Mouse (Mus musculus): ENCODE data around the gene Fam13a. TPM values are rescaled to one million over a fixed set of nuclear protein-coding genes. Genes with fewer than 3 reads are reported as not detected.

The Fam13a gene
- polyA plus RNA-seq (2011; ENCODE audit: insufficient read length, low read depth, missing spikeins) = 0.86 and 1.7 TPM in 2 replicates

DNA sequence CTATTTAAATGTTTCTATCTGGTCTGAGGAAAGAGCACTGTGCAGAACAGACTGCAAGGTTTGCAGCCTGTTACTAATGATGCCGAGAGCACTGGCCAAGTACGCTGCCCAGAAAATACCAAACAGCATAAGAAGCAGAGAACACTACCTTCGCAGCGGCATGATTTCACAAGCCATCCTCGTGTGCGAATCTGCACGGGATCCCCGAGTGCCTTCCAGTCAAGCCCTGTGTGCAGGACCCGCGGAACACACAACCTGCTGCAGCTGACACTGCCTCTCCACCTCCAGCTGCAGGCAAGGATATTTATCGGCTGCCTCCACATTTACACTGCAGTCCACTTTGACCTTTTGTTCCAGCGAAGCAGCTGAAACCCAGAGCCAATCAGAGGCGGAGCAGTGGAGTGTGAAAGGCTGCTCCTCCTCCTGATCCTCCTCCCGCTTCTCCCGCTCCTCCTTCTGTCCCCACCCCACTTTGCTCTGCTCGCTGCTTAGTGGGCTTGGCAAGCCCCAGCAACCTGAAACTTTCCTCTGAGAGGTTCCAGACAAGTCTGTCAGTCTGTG, at the start of gene Fam13a:
Gene Fam13a, minus strand, starts transcription at position 386 of the 561 bp plus-strand sequence.
- no peaks in the 10 kb centered on the region for H3K4me1 ChIP-seq (ENCODE audit: control insufficient read depth, insufficient read depth, low read length)
- H3K27ac ChIP-seq (ENCODE audit: insufficient read depth, low read length) = no peak within 1 kb of the TSS
- no peak for TF ChIP-seq CTCF (IDR thresholded peaks at IDR 0.05; ENCODE audit: borderline replicate concordance, insufficient read depth, low read length)
- peak; percentile 48 for TF ChIP-seq POLR2A (IDR thresholded peaks at IDR 0.05; ENCODE audit: low read depth, low read length)
- peak within 1 kb of the TSS; percentile 62 for H3K4me3 ChIP-seq (ENCODE audit: insufficient read depth, low read length)

DNA sequence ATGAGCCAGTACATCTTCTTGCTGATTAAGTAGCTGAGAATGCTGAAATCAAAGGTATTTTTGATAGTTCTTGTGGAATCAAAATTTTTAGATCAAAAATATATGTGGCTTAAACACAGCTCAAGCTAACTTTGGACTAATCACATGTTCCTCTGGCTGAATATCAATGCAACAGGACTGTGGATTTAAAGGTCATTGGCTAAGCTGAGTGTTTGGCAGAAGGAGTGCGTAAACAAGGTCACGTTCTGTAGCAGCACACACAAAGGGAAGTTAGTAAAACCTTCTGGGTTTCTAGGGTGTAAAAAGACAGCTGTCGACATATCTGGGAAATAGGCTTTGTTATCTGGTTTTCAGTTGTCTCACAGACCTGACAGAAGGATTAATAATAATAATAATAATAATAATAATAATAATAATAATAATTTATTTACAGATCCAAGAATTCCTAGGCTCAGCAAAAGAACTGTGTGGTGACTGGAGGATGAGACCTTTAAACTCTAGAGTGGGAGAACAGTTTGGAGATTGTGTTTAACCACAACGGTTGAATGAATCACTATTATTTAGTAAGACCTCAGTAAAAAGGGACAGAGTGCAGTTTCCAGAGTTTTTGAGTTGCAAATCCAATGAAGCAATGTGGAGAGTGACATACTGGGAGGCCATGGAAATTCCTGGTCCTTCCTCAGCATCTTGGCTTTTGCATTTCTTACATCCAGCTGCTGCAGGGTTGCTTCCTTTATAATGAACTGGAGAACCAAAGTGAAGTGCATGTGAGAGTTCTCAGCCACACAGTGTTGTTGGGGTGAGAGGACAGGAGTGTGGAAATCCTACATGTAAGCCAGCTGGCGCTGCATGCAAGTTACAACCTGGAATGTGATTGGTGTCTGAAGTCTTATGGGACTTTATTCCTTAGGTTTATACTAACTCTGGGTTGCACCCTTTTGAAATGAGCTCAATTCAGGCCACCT, 48.0 kb upstream of the Fam13a start:
- H3K4me3 ChIP-seq (ENCODE audit: insufficient read depth, low read length) = no peak overlapping the region

DNA sequence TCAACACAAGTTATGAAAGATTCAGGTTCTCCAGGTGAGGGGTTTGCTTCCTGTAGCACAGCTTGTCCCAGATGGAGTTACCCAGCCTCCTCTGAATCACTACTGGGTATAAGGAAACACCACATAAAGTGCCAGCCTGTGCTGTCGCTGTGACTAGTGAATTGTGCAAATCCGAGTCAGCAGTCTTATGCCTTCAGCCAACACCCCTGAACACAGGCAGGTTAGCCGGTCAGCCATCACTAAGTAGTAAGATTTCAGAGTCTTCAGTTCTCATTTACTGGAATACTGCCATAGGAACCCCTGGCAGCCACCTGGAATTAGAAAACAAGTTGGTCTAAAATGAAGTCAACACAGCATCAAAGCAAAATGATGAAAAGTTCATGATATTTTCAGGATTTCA, 47.3 kb upstream of the Fam13a start:
- H3K4me3 ChIP-seq (ENCODE audit: insufficient read depth, low read length) = no peak overlapping the region
- no peak for TF ChIP-seq POLR2A (IDR thresholded peaks at IDR 0.05; ENCODE audit: low read depth, low read length)
- 0 out of 2 replicates have a peak, but pooled peaks cover 2% of the 10 kb centered on the region for H3K4me1 ChIP-seq (ENCODE audit: control insufficient read depth, insufficient read depth, low read length)
- no peak overlapping the region for H3K27ac ChIP-seq (ENCODE audit: insufficient read depth, low read length)

More for the DNA sequence above, 48.0 kb upstream of the Fam13a start:
- 0 out of 2 replicates have a peak, but pooled peaks cover 2% of the 10 kb centered on the region for H3K4me1 ChIP-seq (ENCODE audit: control insufficient read depth, insufficient read depth, low read length)
- H3K27ac ChIP-seq (ENCODE audit: insufficient read depth, low read length) = no peak overlapping the region
- TF ChIP-seq CTCF (IDR thresholded peaks at IDR 0.05; ENCODE audit: borderline replicate concordance, insufficient read depth, low read length) = no peak
- no peak for TF ChIP-seq POLR2A (IDR thresholded peaks at IDR 0.05; ENCODE audit: low read depth, low read length)

DNA sequence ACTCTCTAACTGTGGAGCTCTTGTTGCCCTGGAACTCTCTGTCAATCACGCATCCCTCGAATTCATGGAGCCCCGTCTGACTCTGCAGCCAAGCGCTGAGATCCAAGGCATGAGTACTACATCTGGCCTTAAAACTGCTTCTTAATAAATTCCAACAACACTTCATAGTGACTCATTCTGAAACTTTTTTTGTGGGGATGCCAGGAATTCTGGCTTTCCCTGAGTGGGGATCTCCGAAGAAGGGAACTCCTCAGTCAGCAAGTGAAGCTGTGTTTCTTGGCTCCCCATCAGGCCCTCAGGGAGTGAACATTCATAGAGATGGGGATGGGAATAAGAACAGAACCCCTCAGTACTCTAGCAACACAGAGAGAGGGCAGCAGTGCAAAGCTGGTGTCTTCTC, 43.8 kb upstream of the Fam13a start:
- TF ChIP-seq CTCF (IDR thresholded peaks at IDR 0.05; ENCODE audit: borderline replicate concordance, insufficient read depth, low read length) = no peak
- TF ChIP-seq POLR2A (IDR thresholded peaks at IDR 0.05; ENCODE audit: low read depth, low read length) = no peak
- Histone ChIP-seq H3K4me1 (ENCODE audit: control insufficient read depth, insufficient read depth, low read length) (0 out of 2 replicates have a peak, but pooled peaks cover 2% of the 10 kb centered on the region), H3K27ac (ENCODE audit: insufficient read depth, low read length) (no peak overlapping the region), H3K4me3 (ENCODE audit: insufficient read depth, low read length) (no peak overlapping the region)

DNA sequence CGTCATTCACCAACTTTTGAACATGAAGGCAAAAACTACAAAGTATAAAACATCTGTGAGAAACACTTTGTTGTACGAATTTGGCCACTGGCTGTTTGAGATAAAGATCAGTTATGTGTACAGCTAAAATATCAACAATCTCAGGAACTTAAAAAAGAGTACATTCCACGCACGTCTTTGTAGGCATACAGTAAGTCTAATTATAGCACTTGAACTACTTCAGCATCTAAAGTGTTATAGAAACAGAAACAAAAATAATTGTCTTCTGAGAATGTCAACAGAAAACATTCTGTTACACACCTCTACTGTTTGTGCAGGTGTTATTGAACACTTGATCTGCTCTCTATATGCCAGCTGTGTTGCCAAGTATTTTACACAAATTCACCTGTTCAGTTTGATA, 40.1 kb upstream of the Fam13a start:
- no peak overlapping the region for H3K27ac ChIP-seq (ENCODE audit: insufficient read depth, low read length)
- H3K4me1 ChIP-seq (ENCODE audit: control insufficient read depth, insufficient read depth, low read length) = 0 out of 2 replicates have a peak, but pooled peaks cover 2% of the 10 kb centered on the region
- no peak for TF ChIP-seq POLR2A (IDR thresholded peaks at IDR 0.05; ENCODE audit: low read depth, low read length)
- TF ChIP-seq CTCF (IDR thresholded peaks at IDR 0.05; ENCODE audit: borderline replicate concordance, insufficient read depth, low read length) = no peak
- H3K4me3 ChIP-seq (ENCODE audit: insufficient read depth, low read length) = no peak overlapping the region

DNA sequence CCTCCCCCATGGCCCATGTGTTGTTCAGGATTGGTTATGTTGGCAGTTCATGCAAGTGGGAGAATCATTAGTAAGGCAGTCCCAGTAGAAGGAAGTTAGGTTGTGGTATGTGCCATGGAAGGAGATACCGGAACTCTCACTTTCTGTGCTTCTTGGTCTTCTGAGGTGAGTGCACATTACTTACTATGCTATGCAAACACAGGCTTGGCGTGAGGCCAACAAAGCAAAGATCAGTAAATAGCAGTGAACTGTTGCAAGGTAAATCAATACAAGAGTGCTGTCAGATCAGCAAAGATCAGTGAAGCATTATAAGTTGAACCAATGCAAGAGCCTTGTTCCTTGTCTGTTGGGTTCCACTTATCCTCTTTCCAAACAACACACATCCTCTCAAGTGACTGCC, 28.9 kb upstream of the Fam13a start:
- Histone ChIP-seq H3K4me1 (ENCODE audit: control insufficient read depth, insufficient read depth, low read length) (no peaks in the 10 kb centered on the region), H3K4me3 (ENCODE audit: insufficient read depth, low read length) (no peak overlapping the region), H3K27ac (ENCODE audit: insufficient read depth, low read length) (no peak overlapping the region)
- TF ChIP-seq CTCF (IDR thresholded peaks at IDR 0.05; ENCODE audit: borderline replicate concordance, insufficient read depth, low read length) (no peak), POLR2A (IDR thresholded peaks at IDR 0.05; ENCODE audit: low read depth, low read length) (no peak)

DNA sequence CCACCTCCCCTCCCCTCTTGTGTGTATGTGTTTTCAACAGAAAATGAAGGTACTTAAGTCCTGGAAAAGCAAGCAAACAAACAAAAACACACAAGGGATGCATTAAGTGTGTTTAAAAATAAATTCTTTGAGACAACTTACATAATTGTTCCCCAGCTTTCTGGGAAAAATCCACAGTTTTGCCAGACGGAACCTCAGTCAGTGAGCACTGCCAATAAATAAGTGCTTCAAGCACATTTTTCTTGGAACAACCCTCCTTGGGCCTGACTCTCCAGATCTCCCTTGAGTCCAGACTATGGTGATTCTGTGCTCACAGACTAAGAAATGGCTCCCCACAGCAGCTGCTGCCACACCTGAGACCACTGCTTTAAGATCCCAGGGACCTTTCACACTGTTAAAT, 15.4 kb upstream of the Fam13a start:
- Histone ChIP-seq H3K4me1 (ENCODE audit: control insufficient read depth, insufficient read depth, low read length) (no peaks in the 10 kb centered on the region), H3K27ac (ENCODE audit: insufficient read depth, low read length) (no peak overlapping the region), H3K4me3 (ENCODE audit: insufficient read depth, low read length) (no peak overlapping the region)
- TF ChIP-seq CTCF (IDR thresholded peaks at IDR 0.05; ENCODE audit: borderline replicate concordance, insufficient read depth, low read length) = no peak
- TF ChIP-seq POLR2A (IDR thresholded peaks at IDR 0.05; ENCODE audit: low read depth, low read length) = no peak

DNA sequence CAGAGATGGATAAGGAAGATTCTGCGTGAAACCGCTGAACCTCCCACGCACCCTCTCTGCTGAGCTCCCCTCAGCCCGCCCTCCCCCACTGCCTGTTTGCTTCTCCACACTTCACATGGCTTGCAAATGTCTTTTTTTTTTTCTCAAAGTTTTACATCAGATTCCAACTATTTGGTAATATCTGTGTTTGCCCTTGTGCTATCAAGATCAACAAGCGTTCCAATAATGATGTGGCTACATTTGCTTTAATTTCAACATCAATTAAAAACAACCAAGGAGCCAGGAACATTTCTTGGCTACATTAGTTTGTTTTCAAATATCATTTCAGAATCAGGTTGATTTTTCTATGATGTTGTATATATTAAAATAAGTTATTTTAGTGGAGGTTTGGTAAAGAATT, 8.4 kb upstream of the Fam13a start:
- Histone ChIP-seq H3K4me1 (ENCODE audit: control insufficient read depth, insufficient read depth, low read length) (peaks cover 2% of the 10 kb centered on the region; the same call in 1 of the 2 replicates), H3K4me3 (ENCODE audit: insufficient read depth, low read length) (no peak overlapping the region), H3K27ac (ENCODE audit: insufficient read depth, low read length) (no peak overlapping the region)
- no peak for TF ChIP-seq POLR2A (IDR thresholded peaks at IDR 0.05; ENCODE audit: low read depth, low read length)
- TF ChIP-seq CTCF (IDR thresholded peaks at IDR 0.05; ENCODE audit: borderline replicate concordance, insufficient read depth, low read length) = no peak

DNA sequence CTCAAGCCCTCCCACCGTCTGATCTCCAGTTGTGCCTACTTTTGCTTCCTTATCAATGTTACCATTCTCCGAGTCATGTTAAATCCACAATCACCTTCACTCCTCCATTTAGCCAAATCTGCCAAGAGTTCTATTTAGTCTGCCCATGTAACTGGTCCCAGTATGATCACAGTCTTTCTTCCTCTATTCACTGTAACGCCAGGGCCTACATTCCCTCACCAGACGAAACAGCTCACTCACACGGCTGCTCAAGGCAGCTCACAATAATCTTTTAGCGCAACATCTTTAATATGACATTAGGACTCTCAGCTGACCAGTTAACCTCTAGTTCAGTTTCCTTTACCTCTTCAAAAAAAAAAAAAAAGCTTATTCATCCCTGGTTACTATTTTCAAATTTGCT, 7.2 kb upstream of the Fam13a start:
- no peak overlapping the region for H3K4me3 ChIP-seq (ENCODE audit: insufficient read depth, low read length)
- TF ChIP-seq CTCF (IDR thresholded peaks at IDR 0.05; ENCODE audit: borderline replicate concordance, insufficient read depth, low read length) (no peak), POLR2A (IDR thresholded peaks at IDR 0.05; ENCODE audit: low read depth, low read length) (no peak)
- H3K27ac ChIP-seq (ENCODE audit: insufficient read depth, low read length) = no peak overlapping the region
- H3K4me1 ChIP-seq (ENCODE audit: control insufficient read depth, insufficient read depth, low read length) = peaks cover 2% of the 10 kb centered on the region; the same call in 1 of the 2 replicates

DNA sequence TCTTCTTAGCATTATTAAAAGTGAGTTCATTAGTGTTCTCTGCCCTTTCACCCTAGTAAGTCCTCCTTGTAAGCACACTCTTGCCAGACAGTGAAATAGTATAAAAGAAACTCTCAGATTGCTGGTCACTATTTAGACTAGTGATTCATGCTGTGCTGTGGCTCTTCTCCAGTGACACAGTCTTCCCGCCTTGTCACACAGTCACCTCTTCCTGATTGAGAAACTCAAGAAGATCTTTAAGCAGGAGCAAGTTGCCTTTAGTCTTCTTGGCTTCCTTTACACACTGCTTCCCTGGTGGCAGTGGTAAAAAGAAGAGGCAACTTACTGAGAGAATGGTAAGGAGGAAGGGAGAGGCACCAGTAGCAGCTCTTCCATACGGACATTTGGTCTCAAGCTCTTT, 6.3 kb upstream of the Fam13a start:
- no peak overlapping the region for H3K4me3 ChIP-seq (ENCODE audit: insufficient read depth, low read length)
- H3K27ac ChIP-seq (ENCODE audit: insufficient read depth, low read length) = no peak overlapping the region
- H3K4me1 ChIP-seq (ENCODE audit: control insufficient read depth, insufficient read depth, low read length) = peaks cover 2% of the 10 kb centered on the region; the same call in 1 of the 2 replicates
- TF ChIP-seq CTCF (IDR thresholded peaks at IDR 0.05; ENCODE audit: borderline replicate concordance, insufficient read depth, low read length) (no peak), POLR2A (IDR thresholded peaks at IDR 0.05; ENCODE audit: low read depth, low read length) (no peak)
